Mouse (Mus musculus): Measurements from ENCODE around the gene Cacna1f. TPM values are rescaled to one million over a fixed set of nuclear protein-coding genes. Genes with fewer than 3 reads are reported as not detected.
A peak's percentile ranks its signal among the peaks of the same experiment; 100 is the strongest.

The Cacna1f gene
- polyA plus RNA-seq (2016; fragmentation: Nextera tagmentation; extraction: Ambion mirVana): 0.04 TPM in 2 replicates

DNA sequence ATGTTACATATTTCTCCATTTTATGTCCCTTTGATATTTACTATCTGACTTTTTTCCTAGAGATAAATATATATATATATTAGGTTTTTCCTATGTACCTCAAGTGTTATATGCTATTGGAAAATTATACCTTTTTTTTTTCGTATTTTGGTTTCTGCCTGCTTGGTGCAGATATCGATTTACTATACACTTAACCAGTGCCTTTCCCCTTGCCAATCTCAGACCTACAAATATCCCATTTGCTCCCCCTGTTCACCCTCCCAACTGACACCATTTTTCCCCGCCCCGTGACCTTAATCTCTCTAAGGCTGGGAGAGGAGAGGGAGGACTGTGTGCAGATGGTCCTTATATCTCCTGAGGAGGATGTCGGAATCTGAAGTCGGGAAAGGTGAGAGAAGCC is at the start of gene Cacna1f:
Gene Cacna1f (plus strand): TSS at position 301 of the 400 bp plus-strand sequence.
- no peak within 1 kb of the TSS for H3K27ac ChIP-seq
- no peak for ATAC-seq
- H3K36me3 ChIP-seq: peaks cover 6% of the 10 kb centered on the region; the same call in 1 of the 2 replicates
- H3K4me2 ChIP-seq: peak within 1 kb of the TSS; percentile 72; the same call in 1 of the 2 replicates
- H3K4me3 ChIP-seq: no peak within 1 kb of the TSS
- WGBS (ENCODE audit: insufficient replicate concordance): 56% methylated on average over 6 of the region's 6 CpGs
- H3K27me3 ChIP-seq (replicated peaks): peaks cover 39% of the 10 kb centered on the region
- H3K9me3 ChIP-seq (replicated peaks): no peaks in the 10 kb centered on the region
- peaks cover 11% of the 10 kb centered on the region for H3K4me1 ChIP-seq
- H3K9ac ChIP-seq: no peak within 1 kb of the TSS

DNA sequence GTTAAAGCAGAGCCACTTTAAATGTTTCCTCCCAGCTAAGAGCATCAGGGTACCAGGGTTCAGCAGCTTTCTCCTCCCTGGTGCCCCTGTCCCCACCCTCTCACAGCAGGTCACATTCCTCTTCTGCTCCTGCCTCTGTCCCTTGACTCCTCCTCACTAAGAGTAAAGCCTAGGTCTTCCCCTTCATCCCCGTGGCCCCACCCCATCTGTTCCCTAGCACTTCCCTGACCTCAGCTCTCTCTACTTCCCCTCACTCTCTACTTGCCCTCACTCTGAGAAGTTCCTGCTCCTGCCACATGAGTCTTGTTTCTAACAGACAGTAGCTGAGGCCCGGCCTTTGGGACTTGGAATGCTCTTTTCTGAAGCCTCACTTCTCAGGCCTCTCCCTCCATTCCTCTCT is 43.8 kb upstream of the Cacna1f start:
- Histone ChIP-seq H3K4me3 (no peak overlapping the region), H3K4me1 (no peaks in the 10 kb centered on the region), H3K9me3 (replicated peaks) (no peaks in the 10 kb centered on the region), H3K27ac (no peak overlapping the region), H3K27me3 (replicated peaks) (no peaks in the 10 kb centered on the region), H3K9ac (no peak overlapping the region), H3K4me2 (no peak overlapping the region), H3K36me3 (no peaks in the 10 kb centered on the region)
- ATAC-seq: no peak
- 15% methylated on average over 2 of the region's 2 CpGs for WGBS (ENCODE audit: insufficient replicate concordance)

DNA sequence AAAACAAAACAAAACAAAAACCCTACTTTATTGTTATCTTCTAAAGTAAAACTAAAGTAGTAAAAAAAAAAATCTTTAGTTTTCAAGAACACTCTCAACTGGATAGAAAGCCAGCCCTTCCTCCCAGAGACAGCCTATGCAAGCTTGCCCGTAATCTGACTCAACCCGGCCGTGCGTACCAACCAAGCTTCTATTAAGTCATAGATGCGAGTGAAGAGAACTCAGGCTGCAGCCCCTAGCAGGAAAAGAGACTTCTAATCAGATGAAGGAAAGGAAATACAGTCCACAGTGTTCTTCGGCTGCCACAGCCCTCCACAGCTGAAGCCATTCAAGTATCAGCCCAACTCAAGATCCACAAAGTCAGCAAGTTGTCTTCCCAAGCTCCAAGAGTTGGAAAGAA is 40.5 kb upstream of the Cacna1f start:
- 39% methylated on average over 6 of the region's 6 CpGs for WGBS (ENCODE audit: insufficient replicate concordance)
- Histone ChIP-seq H3K27ac (no peak overlapping the region), H3K4me1 (peaks cover 10% of the 10 kb centered on the region), H3K36me3 (no peaks in the 10 kb centered on the region), H3K4me3 (no peak overlapping the region), H3K27me3 (replicated peaks) (no peaks in the 10 kb centered on the region), H3K9ac (no peak overlapping the region), H3K9me3 (replicated peaks) (no peaks in the 10 kb centered on the region), H3K4me2 (no peak overlapping the region)
- ATAC-seq: no peak

DNA sequence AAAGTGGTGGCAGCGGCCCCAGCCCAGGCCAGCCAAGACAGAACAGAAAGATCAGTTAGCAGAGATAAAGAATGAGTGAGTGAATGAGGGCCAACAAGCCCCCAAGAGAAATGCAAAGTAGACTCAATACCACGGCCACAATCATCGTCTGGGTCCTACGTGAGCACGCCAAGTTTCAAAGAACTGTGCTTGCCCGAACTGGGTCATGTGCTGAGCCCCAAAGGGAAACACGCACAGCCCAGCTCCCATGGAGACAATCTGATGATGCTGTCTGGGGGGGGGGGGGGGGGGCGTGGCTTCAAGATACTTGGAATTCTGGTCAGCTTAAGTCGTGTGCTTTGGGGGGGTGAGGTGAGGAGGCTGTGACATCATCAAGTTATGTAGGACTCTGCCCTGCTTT is 39.4 kb upstream of the Cacna1f start:
- Histone ChIP-seq H3K4me3 (no peak overlapping the region), H3K27ac (no peak overlapping the region), H3K4me1 (peaks cover 21% of the 10 kb centered on the region), H3K27me3 (replicated peaks) (no peaks in the 10 kb centered on the region), H3K4me2 (no peak overlapping the region), H3K9me3 (replicated peaks) (no peaks in the 10 kb centered on the region), H3K9ac (no peak overlapping the region), H3K36me3 (no peaks in the 10 kb centered on the region)
- WGBS (ENCODE audit: insufficient replicate concordance): 44% methylated on average over 9 of the region's 9 CpGs
- ATAC-seq: no peak

DNA sequence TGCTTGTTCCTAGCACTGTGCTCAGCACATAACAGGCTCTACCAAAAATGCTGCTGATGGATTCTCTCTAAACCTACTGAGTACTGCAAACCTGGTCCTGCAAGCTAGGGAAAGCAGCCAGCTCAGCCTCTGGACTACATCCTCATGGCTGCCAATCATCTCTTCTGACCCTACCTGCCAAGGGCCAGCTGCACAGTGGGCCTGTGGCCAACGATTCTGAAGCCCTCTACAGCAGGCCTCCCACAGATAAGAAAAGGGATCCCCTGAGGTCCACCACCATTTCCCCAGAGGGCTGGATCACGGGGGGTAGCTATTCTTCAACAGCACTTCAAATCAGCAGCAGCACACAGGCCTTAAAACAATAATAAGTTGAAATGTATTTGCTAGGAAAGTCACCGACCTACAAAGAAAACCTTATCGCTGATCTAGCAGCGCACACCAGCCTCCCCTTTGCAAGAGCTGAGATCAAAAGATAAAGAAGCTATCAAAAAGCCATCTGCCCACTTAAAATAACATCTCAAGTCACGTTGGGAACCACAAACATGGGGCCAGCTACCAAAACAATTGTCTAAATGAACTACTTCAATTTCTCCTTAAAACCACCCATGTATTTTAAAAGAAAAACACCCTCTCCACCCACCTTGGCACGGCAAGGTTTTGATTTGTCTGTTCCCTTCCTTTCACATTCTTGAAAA is 36.3 kb upstream of the Cacna1f start:
- Histone ChIP-seq H3K4me3 (no peak overlapping the region), H3K27me3 (replicated peaks) (no peaks in the 10 kb centered on the region), H3K4me2 (no peak overlapping the region), H3K27ac (no peak overlapping the region), H3K36me3 (no peaks in the 10 kb centered on the region), H3K9me3 (replicated peaks) (no peaks in the 10 kb centered on the region), H3K4me1 (peaks cover 41% of the 10 kb centered on the region), H3K9ac (no peak overlapping the region)
- no peak for ATAC-seq
- WGBS (ENCODE audit: insufficient replicate concordance): 46% methylated on average over 7 of the region's 7 CpGs

DNA sequence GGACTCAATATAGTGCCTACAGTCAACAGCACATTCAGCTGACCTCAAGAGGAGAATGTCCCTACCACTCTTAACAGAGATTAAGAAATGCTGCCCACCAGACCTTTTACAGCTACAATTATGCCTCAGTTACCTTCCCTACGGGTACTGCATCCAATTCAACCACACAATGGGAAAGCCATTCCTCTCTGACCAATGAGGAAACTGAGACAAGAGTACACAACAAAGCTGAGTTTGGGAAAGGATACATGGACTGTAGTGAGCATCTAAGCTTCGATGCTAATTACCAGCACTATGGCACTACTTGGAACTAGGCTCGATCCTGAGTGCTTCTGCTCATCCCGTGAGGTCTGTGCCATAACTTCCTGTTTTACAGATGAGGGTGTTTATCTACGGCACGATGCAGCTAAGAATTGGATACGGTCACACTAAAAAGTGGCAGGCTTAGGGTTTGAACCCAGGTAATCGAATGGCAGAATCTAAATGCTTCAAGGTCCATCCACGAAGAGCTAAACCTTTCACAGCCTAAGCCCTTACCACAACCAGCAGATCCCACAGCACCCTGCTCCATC is 35.2 kb upstream of the Cacna1f start:
- Histone ChIP-seq H3K4me2 (0 out of 2 replicates have a peak overlapping the region, but pooled peaks have one; percentile 85), H3K9me3 (replicated peaks) (no peaks in the 10 kb centered on the region), H3K4me3 (no peak overlapping the region), H3K27me3 (replicated peaks) (no peaks in the 10 kb centered on the region), H3K27ac (no peak overlapping the region), H3K9ac (no peak overlapping the region), H3K4me1 (peaks cover 42% of the 10 kb centered on the region), H3K36me3 (no peaks in the 10 kb centered on the region)
- ATAC-seq: no peak
- WGBS (ENCODE audit: insufficient replicate concordance): 82% methylated on average over 9 of the region's 9 CpGs

DNA sequence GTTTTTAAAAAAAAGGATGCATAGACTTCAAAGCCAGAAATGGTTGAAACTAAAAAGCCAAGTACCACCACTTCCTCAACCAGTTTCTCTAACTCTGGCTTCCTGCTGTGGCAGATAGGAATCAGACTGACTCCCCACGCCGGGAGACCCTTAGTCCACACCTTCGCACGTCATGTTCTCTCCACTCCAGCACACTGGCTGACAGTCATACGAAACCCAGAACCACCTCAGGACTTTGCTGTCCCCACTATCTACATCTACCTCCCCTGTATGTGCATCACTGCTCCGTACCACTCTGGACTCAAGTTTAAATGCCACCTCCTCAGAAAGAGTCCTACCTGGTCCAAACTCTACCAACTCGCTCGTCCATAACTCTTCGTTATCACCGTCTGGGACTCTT is 34.4 kb upstream of the Cacna1f start:
- no peak for ATAC-seq
- H3K9ac ChIP-seq: 0 out of 2 replicates have a peak overlapping the region, but pooled peaks have one; percentile 80
- peaks cover 42% of the 10 kb centered on the region for H3K4me1 ChIP-seq
- H3K4me3 ChIP-seq: peak overlapping the region; percentile 9; the same call in 1 of the 2 replicates
- no peaks in the 10 kb centered on the region for H3K36me3 ChIP-seq
- H3K27ac ChIP-seq: no peak overlapping the region
- WGBS (ENCODE audit: insufficient replicate concordance): 51% methylated on average over 10 of the region's 10 CpGs
- peak overlapping the region; percentile 85 for H3K4me2 ChIP-seq
- no peaks in the 10 kb centered on the region for H3K27me3 ChIP-seq (replicated peaks)
- H3K9me3 ChIP-seq (replicated peaks): no peaks in the 10 kb centered on the region

DNA sequence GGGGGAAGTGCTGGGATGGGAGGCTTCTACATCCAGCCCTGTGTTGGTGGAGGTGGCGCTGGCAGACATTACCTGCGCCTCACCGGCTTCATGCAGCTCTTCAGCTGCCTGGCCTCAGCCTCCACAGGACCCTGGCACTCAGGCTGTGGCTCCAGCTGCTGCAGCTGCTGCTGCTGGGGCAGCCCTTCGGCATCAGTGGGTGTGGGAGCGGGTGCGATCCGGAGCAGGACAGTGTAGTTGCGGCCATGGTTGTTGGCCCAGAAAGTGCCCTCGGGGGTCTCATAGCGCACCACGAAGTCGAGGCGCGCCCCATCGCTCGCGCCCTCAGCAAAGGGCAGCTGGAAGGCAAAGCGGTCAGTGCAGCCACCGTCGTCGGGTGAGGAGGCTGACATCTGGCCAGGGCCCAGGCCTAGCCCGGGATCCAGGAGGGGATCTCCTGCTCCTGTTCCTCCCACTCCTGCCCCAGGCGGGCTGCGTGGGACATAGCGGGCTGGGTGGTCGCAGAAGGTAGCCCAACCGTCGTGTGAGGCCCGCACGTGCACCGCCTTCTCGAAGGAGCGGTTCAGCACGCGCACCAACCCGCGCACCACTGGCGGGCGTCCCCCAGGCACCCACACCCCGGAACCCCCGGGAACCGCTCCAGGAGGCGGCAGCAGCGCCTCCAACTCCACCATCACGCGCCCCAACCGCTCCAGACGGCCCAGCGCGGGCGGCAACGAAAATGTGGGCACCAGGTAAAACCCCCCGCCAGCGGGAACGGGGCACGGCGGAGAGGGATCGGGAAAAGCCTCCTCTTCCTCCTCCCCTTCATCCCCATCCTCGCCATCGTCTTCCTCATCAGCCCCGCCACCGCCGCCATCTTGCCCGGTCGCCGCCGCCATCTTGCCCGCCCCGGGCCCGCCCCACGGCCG is 33.5 kb upstream of the Cacna1f start, which contains the start of gene Foxp3:
Gene Foxp3 (plus strand): TSS at position 469 of the 911 bp plus-strand sequence.
- no peaks in the 10 kb centered on the region for H3K27me3 ChIP-seq (replicated peaks)
- H3K9me3 ChIP-seq (replicated peaks): no peaks in the 10 kb centered on the region
- 27% methylated on average over 42 of the region's 72 CpGs for WGBS (ENCODE audit: insufficient replicate concordance)
- ATAC-seq: peak; percentile 46
- peaks cover 42% of the 10 kb centered on the region for H3K4me1 ChIP-seq
- H3K27ac ChIP-seq: peak within 1 kb of the TSS; percentile 86
- H3K36me3 ChIP-seq: no peaks in the 10 kb centered on the region
- peak within 1 kb of the TSS; percentile 85 for H3K4me2 ChIP-seq
- peak within 1 kb of the TSS; percentile 76 for H3K4me3 ChIP-seq
- peak within 1 kb of the TSS; percentile 80 for H3K9ac ChIP-seq

DNA sequence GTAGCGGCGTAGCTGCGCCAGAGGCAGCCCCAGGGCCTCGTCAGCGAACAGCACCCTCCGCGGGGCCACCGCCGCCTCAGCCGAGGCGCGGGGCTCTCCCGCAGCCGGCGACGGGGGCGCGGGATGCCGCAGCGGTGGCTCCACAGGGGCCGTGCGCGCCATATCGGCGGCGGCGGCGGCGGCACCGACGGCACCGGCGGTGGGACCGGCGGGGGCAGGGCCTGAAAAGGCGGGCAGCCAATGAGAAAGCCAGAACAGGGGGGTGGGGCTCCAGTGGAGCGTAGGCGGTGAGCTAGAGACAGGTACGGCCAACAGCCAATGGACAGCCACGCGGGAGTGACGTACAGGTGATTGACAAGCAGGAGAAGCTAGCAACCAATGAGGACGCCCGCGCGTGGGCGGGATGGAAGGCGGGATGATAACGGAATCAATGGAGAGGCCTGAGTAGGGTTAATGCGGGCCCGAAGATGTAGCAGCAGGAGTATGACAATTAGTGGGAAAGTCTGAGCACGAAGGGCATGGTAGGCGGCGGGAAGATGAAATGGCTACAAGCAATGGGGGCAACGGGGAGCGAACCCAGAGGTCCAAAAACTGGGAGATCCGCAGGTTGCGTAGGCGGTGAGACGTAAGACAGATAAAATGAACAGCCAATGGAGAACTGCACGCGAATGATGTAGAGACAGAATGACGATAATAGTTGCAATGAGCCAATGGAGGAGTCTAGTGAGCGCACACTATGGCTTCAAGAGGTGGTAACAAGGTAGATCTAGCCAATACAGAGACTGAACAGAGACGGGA is 32.6 kb upstream of the Cacna1f start, which contains the start of gene Ppp1r3f:
Gene Ppp1r3f (minus strand): TSS at position 197 of the 798 bp plus-strand sequence.
- H3K9me3 ChIP-seq (replicated peaks): no peaks in the 10 kb centered on the region
- peak; percentile 96 for ATAC-seq
- H3K9ac ChIP-seq: peak within 1 kb of the TSS; percentile 80
- peak within 1 kb of the TSS; percentile 76 for H3K4me3 ChIP-seq
- peak within 1 kb of the TSS; percentile 86 for H3K27ac ChIP-seq
- 9% methylated on average over 46 of the region's 65 CpGs for WGBS (ENCODE audit: insufficient replicate concordance)
- H3K4me1 ChIP-seq: peaks cover 42% of the 10 kb centered on the region
- H3K4me2 ChIP-seq: peak within 1 kb of the TSS; percentile 85
- no peaks in the 10 kb centered on the region for H3K36me3 ChIP-seq
- H3K27me3 ChIP-seq (replicated peaks): no peaks in the 10 kb centered on the region

GRCm38 (mm10) chrX:7574885-7575231 is 32.0 kb upstream of the Cacna1f start:
- Histone ChIP-seq H3K4me3 (peak overlapping the region; percentile 76), H3K9ac (0 out of 2 replicates have a peak overlapping the region, but pooled peaks have one; percentile 22), H3K9me3 (replicated peaks) (no peaks in the 10 kb centered on the region), H3K36me3 (no peaks in the 10 kb centered on the region), H3K27me3 (replicated peaks) (no peaks in the 10 kb centered on the region), H3K4me2 (peak overlapping the region; percentile 85), H3K27ac (peak overlapping the region; percentile 70), H3K4me1 (peaks cover 42% of the 10 kb centered on the region)
- 27% methylated on average over 2 of the region's 6 CpGs for WGBS (ENCODE audit: insufficient replicate concordance)
- no peak for ATAC-seq

DNA sequence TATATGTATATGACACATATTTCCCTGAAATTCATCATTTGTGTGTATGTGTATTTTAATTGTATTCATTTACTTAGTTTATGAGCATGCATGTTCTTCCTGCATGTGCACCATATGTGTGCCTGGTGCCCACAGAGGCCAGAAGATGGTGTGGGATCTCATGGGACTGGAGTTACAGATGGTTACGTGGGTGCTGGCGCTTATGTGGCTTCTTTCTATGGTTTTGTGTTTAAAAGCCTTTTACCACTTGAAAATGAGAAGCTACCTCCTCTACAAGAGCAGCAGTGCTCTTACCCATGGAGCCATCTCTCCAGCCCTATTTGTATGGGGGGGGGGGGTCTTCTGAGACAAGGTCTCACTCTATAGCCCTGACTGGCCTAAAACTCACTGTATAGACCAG is 25.7 kb upstream of the Cacna1f start:
- H3K4me1 ChIP-seq: no peaks in the 10 kb centered on the region
- H3K27me3 ChIP-seq (replicated peaks): no peaks in the 10 kb centered on the region
- H3K4me3 ChIP-seq: no peak overlapping the region
- 0 out of 2 replicates have a peak, but pooled peaks cover 2% of the 10 kb centered on the region for H3K36me3 ChIP-seq
- H3K27ac ChIP-seq: no peak overlapping the region
- 85% methylated on average over 2 of the region's 2 CpGs for WGBS (ENCODE audit: insufficient replicate concordance)
- no peak for ATAC-seq
- H3K9me3 ChIP-seq (replicated peaks): no peaks in the 10 kb centered on the region
- H3K9ac ChIP-seq: no peak overlapping the region
- H3K4me2 ChIP-seq: no peak overlapping the region
